Mouse (Mus musculus): ENCODE data around the gene Sox2. TPM values are rescaled to one million over a fixed set of nuclear protein-coding genes. Genes with fewer than 3 reads are reported as not detected.
A peak's percentile ranks its signal among the peaks of the same experiment; 100 is the strongest.

Sox2 gene
- total RNA-seq, 2 experiments from 2014 or later: 39.9 to 44.4 TPM

- no peak for DNase-seq (ENCODE audit: low spot score in 2 of 2)
- intact Hi-C loops (cut with DNase I): no loop called here
Measured at GRCm38 (mm10) chr3:34667881-34668817, 17.9 kb downstream of the Sox2 start.

GRCm38 (mm10) chr3:34671024-34671660 lies 20.9 kb downstream of the Sox2 start:
- DNase-seq (ENCODE audit: low spot score in 2 of 2): no peak
- intact Hi-C loops (cut with DNase I): no loop called here

GRCm38 (mm10) chr3:34678840-34679239 lies 28.6 kb downstream of the Sox2 start:
- intact Hi-C loops (cut with DNase I): no loop called here
- no peak for DNase-seq (ENCODE audit: low spot score in 2 of 2)

- intact Hi-C loops (cut with DNase I): no loop called here
- DNase-seq (ENCODE audit: low spot score in 2 of 2): no peak
Measured at GRCm38 (mm10) chr3:34679439-34679838, 29.2 kb downstream of the Sox2 start.

DNA sequence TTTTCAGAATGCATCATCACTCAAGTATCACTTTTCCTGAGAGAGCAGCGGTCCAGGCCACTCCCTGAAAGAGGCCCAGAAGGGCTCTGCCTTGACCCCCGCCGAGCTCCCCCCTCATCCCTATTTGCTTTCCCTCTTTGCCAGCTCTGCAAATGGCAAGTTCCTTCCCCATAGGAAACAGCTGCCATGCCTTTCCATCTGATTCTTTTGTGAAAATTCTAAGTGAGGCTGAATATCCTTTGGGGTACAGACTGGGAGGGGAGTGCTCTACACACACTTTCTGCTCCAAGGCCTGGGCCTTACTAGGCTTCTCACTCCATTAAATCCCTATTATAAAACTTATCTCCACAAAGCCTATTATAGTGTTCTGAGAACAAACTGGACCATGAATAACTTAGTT lies 29.7 kb downstream of the Sox2 start:
- no peak for DNase-seq (ENCODE audit: low spot score in 2 of 2)
- intact Hi-C loops (cut with DNase I): no loop called here

DNA sequence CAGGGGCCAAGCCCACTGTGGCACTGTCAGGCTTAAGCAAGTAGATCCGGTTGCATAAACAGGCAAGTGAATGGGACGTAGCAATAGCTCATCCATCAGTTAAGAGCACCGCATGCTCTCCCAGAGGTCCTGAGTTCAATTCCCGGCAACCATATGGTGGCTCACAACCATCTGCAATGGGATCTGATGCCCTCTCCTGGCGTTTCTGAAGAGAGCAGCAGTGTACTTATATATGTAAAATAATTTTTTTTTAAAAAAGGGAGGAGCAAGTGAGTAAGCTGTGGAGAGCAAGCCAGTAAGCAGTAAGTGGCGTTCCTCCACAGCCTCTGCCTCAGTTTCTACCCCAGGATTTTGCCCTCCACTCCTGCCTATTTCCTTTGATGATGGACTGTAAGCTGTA lies 37.9 kb downstream of the Sox2 start:
- intact Hi-C loops (cut with DNase I): no loop called here
- DNase-seq (ENCODE audit: low spot score in 2 of 2): no peak

GRCm38 (mm10) chr3:34691703-34692393 lies 41.6 kb downstream of the Sox2 start:
- intact Hi-C loops (cut with DNase I): no loop called here
- peak in 1 of 2 experiments; percentile 19 for DNase-seq (ENCODE audit: low spot score in 2 of 2)

GRCm38 (mm10) chr3:34692394-34692745 lies 42.2 kb downstream of the Sox2 start:
- intact Hi-C loops (cut with DNase I): no loop called here
- DNase-seq (ENCODE audit: low spot score in 2 of 2): no peak

Small RNA genes lying within 50 kb of the gene (microRNA-seq; reads per million reads assigned to microRNA genes)
- not detected for gene Mir1897

All from left cerebral cortex, postnatal 36 days (tissue).